In genomic region chr9:48600066-48600465, GRCm38 (mm10) we compare ENCODE assay signal across 27 mouse cellular contexts. TPM values are rescaled to one million over a fixed set of nuclear protein-coding genes. Genes with fewer than 3 reads are reported as not detected.
DNase-seq lines count a peak whose midpoint lies in the region; ATAC-seq and TF ChIP-seq lines count a peak whose summit lies in the region.
"Had no signal": no experiment of that assay in that cellular context is flagged by ENCODE, and none has a peak within 500 bp of the region (broad histone marks: within the 10 kb centered on the region; RNA-seq: fewer than 3 reads in every experiment).

No protein-coding gene starts in this region.

- no peak for TF ChIP-seq CTCF in midbrain, postnatal 0 days (IDR thresholded peaks at IDR 0.05)

- peak; percentile 82 for DNase-seq in embryonic facial prominence, embryonic 14.5 days (ENCODE audit: low spot score)
- DNase-seq in embryonic facial prominence, embryonic 10.5 days (ENCODE audit: low spot score): no peak
- DNase-seq in gastrocnemius, adult 18-20 months (ENCODE audit: low spot score): peak; percentile 54
- no peak for DNase-seq in gastrocnemius, adult 8-10 months (ENCODE audit: low spot score in 2 of 2)
- DNase-seq in midbrain, postnatal 0 days (ENCODE audit: low spot score): peak; percentile 11
- peak; percentile 74 for DNase-seq in skeletal muscle tissue, adult 2 months (ENCODE audit: low read depth, low spot score)
- no peak for DNase-seq in thymus, postnatal 14 days
- DNase-seq: adrenal gland, postnatal 14 days; cerebellum, adult 18-20 months; gastrocnemius, postnatal 36 days; heart, adult 18-20 months; kidney, adult 2 months; kidney, postnatal 4 days; liver, embryonic 13.5 days; lung, adult 18-20 months; midbrain, embryonic 14.5 days; thymus, postnatal 25 days had no signal

- ATAC-seq in embryonic facial prominence, embryonic 14.5 days (ENCODE audit: low read depth): no peak
- no peak for ATAC-seq in midbrain, postnatal 0 days (ENCODE audit: low FRiP score)
- no peak for ATAC-seq in midbrain, embryonic 16.5 days
- ATAC-seq: hindbrain, embryonic 16.5 days; lung, postnatal 0 days; Patski had no signal

- no peak overlapping the region for H3K9ac ChIP-seq in embryonic facial prominence, embryonic 14.5 days (ENCODE audit: low read depth, low read length)
- H3K9ac ChIP-seq in midbrain, postnatal 0 days (replicated peaks; ENCODE audit: low read length, poor library complexity, severe bottlenecking): no peak overlapping the region
- H3K9ac ChIP-seq in midbrain, embryonic 16.5 days (ENCODE audit: low read depth, low read length): no peak overlapping the region
- H3K9ac ChIP-seq: embryonic facial prominence, embryonic 15.5 days; heart, embryonic 12.5 days; limb, embryonic 15.5 days; liver, embryonic 13.5 days; neural tube, embryonic 12.5 days had no signal

- H3K36me3 ChIP-seq in embryonic facial prominence, embryonic 14.5 days (ENCODE audit: control insufficient read depth, insufficient read depth, low read length): no peaks in the 10 kb centered on the region
- no peaks in the 10 kb centered on the region for H3K36me3 ChIP-seq in embryonic facial prominence, embryonic 10.5 days (replicated peaks)
- no peaks in the 10 kb centered on the region for H3K36me3 ChIP-seq in midbrain, postnatal 0 days (ENCODE audit: insufficient read depth, low read length)
- H3K36me3 ChIP-seq in midbrain, embryonic 16.5 days (ENCODE audit: control insufficient read depth, insufficient read depth, low read length): no peaks in the 10 kb centered on the region
- H3K36me3 ChIP-seq: embryonic facial prominence, embryonic 15.5 days; G1E; heart, embryonic 12.5 days; limb, embryonic 15.5 days; liver, embryonic 13.5 days; neural tube, embryonic 12.5 days had no signal

- WGBS in embryonic facial prominence, embryonic 14.5 days: 48% methylated on average over 2 of the region's 2 CpGs
- 66% methylated on average over 2 of the region's 2 CpGs for whole genome bisulfite sequencing in embryonic facial prominence, embryonic 10.5 days
- 65% methylated on average over 2 of the region's 2 CpGs for WGBS in midbrain, postnatal 0 days
- 63% methylated on average over 2 of the region's 2 CpGs for WGBS in midbrain, embryonic 16.5 days

- H3K4me1 ChIP-seq in embryonic facial prominence, embryonic 14.5 days (ENCODE audit: control insufficient read depth, insufficient read depth, low read length): no peaks in the 10 kb centered on the region
- peaks cover 3% of the 10 kb centered on the region for H3K4me1 ChIP-seq in embryonic facial prominence, embryonic 10.5 days
- no peaks in the 10 kb centered on the region for H3K4me1 ChIP-seq in midbrain, postnatal 0 days (ENCODE audit: insufficient read depth, low read length)
- no peaks in the 10 kb centered on the region; the same call in 1 of the 2 replicates for H3K4me1 ChIP-seq in midbrain, embryonic 16.5 days (ENCODE audit: control insufficient read depth, insufficient read depth, low read length)
- H3K4me1 ChIP-seq: heart, embryonic 12.5 days; limb, embryonic 15.5 days; liver, embryonic 13.5 days; neural tube, embryonic 12.5 days had no signal

- H3K9me3 ChIP-seq in embryonic facial prominence, embryonic 14.5 days (ENCODE audit: control insufficient read depth, low read length): no peaks in the 10 kb centered on the region
- H3K9me3 ChIP-seq in embryonic facial prominence, embryonic 10.5 days: no peaks in the 10 kb centered on the region
- H3K9me3 ChIP-seq in midbrain, postnatal 0 days (ENCODE audit: low read length): no peaks in the 10 kb centered on the region
- no peaks in the 10 kb centered on the region for H3K9me3 ChIP-seq in midbrain, embryonic 16.5 days (replicated peaks; ENCODE audit: control insufficient read depth, low read length, poor library complexity, severe bottlenecking)
- H3K9me3 ChIP-seq: embryonic facial prominence, embryonic 15.5 days; G1E; heart, embryonic 12.5 days; limb, embryonic 15.5 days; liver, embryonic 13.5 days; neural tube, embryonic 12.5 days had no signal

- no peak overlapping the region for H3K4me3 ChIP-seq in embryonic facial prominence, embryonic 14.5 days (ENCODE audit: low read depth, low read length)
- no peak overlapping the region for H3K4me3 ChIP-seq in embryonic facial prominence, embryonic 10.5 days
- H3K4me3 ChIP-seq in midbrain, postnatal 0 days (ENCODE audit: low read depth, low read length): no peak overlapping the region
- H3K4me3 ChIP-seq in midbrain, embryonic 16.5 days (ENCODE audit: low read depth, low read length): no peak overlapping the region
- H3K4me3 ChIP-seq: embryonic facial prominence, embryonic 15.5 days; heart, embryonic 12.5 days; limb, embryonic 15.5 days; liver, embryonic 13.5 days; neural tube, embryonic 12.5 days had no signal

- H3K27me3 ChIP-seq in embryonic facial prominence, embryonic 14.5 days (replicated peaks; ENCODE audit: control insufficient read depth, insufficient read depth, low read length): no peaks in the 10 kb centered on the region
- no peaks in the 10 kb centered on the region; the same call in 1 of the 2 replicates for H3K27me3 ChIP-seq in embryonic facial prominence, embryonic 10.5 days (replicated peaks; ENCODE audit: low read depth, poor library complexity, severe bottlenecking)
- H3K27me3 ChIP-seq in midbrain, postnatal 0 days (ENCODE audit: insufficient read depth, low read length): no peaks in the 10 kb centered on the region
- H3K27me3 ChIP-seq in midbrain, embryonic 16.5 days (ENCODE audit: control insufficient read depth, insufficient read depth, low read depth, low read length): no peaks in the 10 kb centered on the region
- H3K27me3 ChIP-seq: embryonic facial prominence, embryonic 15.5 days; limb, embryonic 15.5 days; neural tube, embryonic 12.5 days; Patski had no signal

- H3K27ac ChIP-seq in embryonic facial prominence, embryonic 14.5 days (replicated peaks; ENCODE audit: low read depth, low read length): no peak overlapping the region
- H3K27ac ChIP-seq in embryonic facial prominence, embryonic 10.5 days (replicated peaks): no peak overlapping the region
- H3K27ac ChIP-seq in midbrain, postnatal 0 days (ENCODE audit: low read depth, low read length): no peak overlapping the region
- H3K27ac ChIP-seq in midbrain, embryonic 16.5 days (ENCODE audit: low read length): no peak overlapping the region
- H3K27ac ChIP-seq: embryonic facial prominence, embryonic 15.5 days; limb, embryonic 15.5 days; liver, embryonic 13.5 days; neural tube, embryonic 12.5 days had no signal

- H3K4me2 ChIP-seq in embryonic facial prominence, embryonic 14.5 days (ENCODE audit: low read depth, low read length): no peak overlapping the region
- no peak overlapping the region for H3K4me2 ChIP-seq in midbrain, postnatal 0 days (ENCODE audit: low read depth, low read length, poor library complexity, severe bottlenecking)
- H3K4me2 ChIP-seq in midbrain, embryonic 16.5 days (ENCODE audit: low read length): no peak overlapping the region
- H3K4me2 ChIP-seq: embryonic facial prominence, embryonic 15.5 days; heart, embryonic 12.5 days; limb, embryonic 15.5 days; liver, embryonic 13.5 days; neural tube, embryonic 12.5 days had no signal

RNA-seq across cellular contexts. Expression of gene Nnmt, which starts 4.9 kb away (rescaled TPM):
- 12.8 and 18.0 TPM in 2 replicates for polyA plus RNA-seq in embryonic facial prominence, embryonic 14.5 days (2014; fragmentation: Nextera tagmentation; extraction: Ambion mirVana)
- 0.59 and 0.61 TPM in 2 replicates for polyA plus RNA-seq in embryonic facial prominence, embryonic 10.5 days (2016; fragmentation: Nextera tagmentation; extraction: Ambion mirVana)
- total RNA-seq in gastrocnemius, adult 18-20 months (2021): 1 to 10 TPM; 2.6 to 5.5 TPM
- total RNA-seq in gastrocnemius, adult 8-10 months (2022): 1 to 10 TPM; 1.8 to 4.1 (median 3.5) TPM
- 0.57 and 1.4 TPM in 2 replicates for total RNA-seq in midbrain, postnatal 0 days (2014; rRNA removed)
- polyA plus RNA-seq in midbrain, postnatal 0 days (2015; fragmentation: Nextera tagmentation; extraction: Ambion mirVana): 3.1 and 3.5 TPM in 2 replicates
- 2.4 and 2.9 TPM in 2 replicates for polyA plus RNA-seq in midbrain, embryonic 16.5 days (2015; fragmentation: Nextera tagmentation; extraction: Ambion mirVana)
- total RNA-seq: common myeloid progenitor, adult 5-6 weeks had no signal
- polyA plus RNA-seq: G1E had no signal

Comparison
In these comparisons a context has a peak if more than half of its experiments do, and no peak if none do; other contexts are left out.
1. DNase-seq: peak in embryonic facial prominence, embryonic 14.5 days (single experiment), gastrocnemius, adult 18-20 months (single experiment), midbrain, postnatal 0 days (single experiment) and skeletal muscle tissue, adult 2 months (single experiment); none in embryonic facial prominence, embryonic 10.5 days (single experiment), gastrocnemius, adult 8-10 months (0 of 2) and thymus, postnatal 14 days (single experiment).